Mouse (Mus musculus): Measurements from ENCODE around the gene Zfp277.

Zfp277 gene

GRCm38 (mm10) chr12:40438049-40438448, 7.7 kb downstream of the Zfp277 start:
- DNase-seq = no peak

- no peak for DNase-seq
Observed at GRCm38 (mm10) chr12:40434101-40434500, 11.6 kb downstream of the Zfp277 start.

- DNase-seq = no peak
Observed at GRCm38 (mm10) chr12:40431075-40431474, 14.6 kb downstream of the Zfp277 start.

GRCm38 (mm10) chr12:40429976-40430375, 15.7 kb downstream of the Zfp277 start:
- DNase-seq = no peak

GRCm38 (mm10) chr12:40427606-40428005, 18.1 kb downstream of the Zfp277 start:
- DNase-seq = no peak

GRCm38 (mm10) chr12:40424991-40425390, 20.7 kb downstream of the Zfp277 start:
- DNase-seq = no peak

- DNase-seq = no peak
Observed at GRCm38 (mm10) chr12:40417257-40417656, 28.4 kb downstream of the Zfp277 start.

GRCm38 (mm10) chr12:40415312-40415925, 30.3 kb downstream of the Zfp277 start:
- no peak for DNase-seq

- DNase-seq = no peak
Observed at GRCm38 (mm10) chr12:40414682-40415311, 30.9 kb downstream of the Zfp277 start.

GRCm38 (mm10) chr12:40399812-40400211, 45.9 kb downstream of the Zfp277 start:
- no peak for DNase-seq

- DNase-seq = no peak
Observed at GRCm38 (mm10) chr12:40399386-40399785, 46.3 kb downstream of the Zfp277 start.

- no peak for DNase-seq
Observed at GRCm38 (mm10) chr12:40398916-40399315, 46.8 kb downstream of the Zfp277 start.

- no peak for DNase-seq
Observed at GRCm38 (mm10) chr12:40392869-40393268, 52.8 kb downstream of the Zfp277 start.

GRCm38 (mm10) chr12:40391262-40391661, 54.4 kb downstream of the Zfp277 start:
- DNase-seq = no peak

- DNase-seq = no peak
Observed at GRCm38 (mm10) chr12:40387786-40388185, 57.9 kb downstream of the Zfp277 start.

GRCm38 (mm10) chr12:40385301-40385700, 60.4 kb downstream of the Zfp277 start:
- no peak for DNase-seq

GRCm38 (mm10) chr12:40383718-40384117, 62.0 kb downstream of the Zfp277 start:
- no peak for DNase-seq

- DNase-seq = no peak
Observed at GRCm38 (mm10) chr12:40382539-40382938, 63.2 kb downstream of the Zfp277 start.

GRCm38 (mm10) chr12:40381824-40382223, 63.9 kb downstream of the Zfp277 start:
- no peak for DNase-seq

GRCm38 (mm10) chr12:40381173-40381801, 64.4 kb downstream of the Zfp277 start:
- no peak for DNase-seq

GRCm38 (mm10) chr12:40379538-40379923, 66.2 kb downstream of the Zfp277 start:
- peak; percentile 9 for DNase-seq

- DNase-seq = no peak
Observed at GRCm38 (mm10) chr12:40378621-40379537, 66.8 kb downstream of the Zfp277 start.

- no peak for DNase-seq
Observed at GRCm38 (mm10) chr12:40351879-40352278, 93.8 kb downstream of the Zfp277 start.

All from liver (tissue).